Mouse (Mus musculus) erythroblast, adult 5-6 weeks (primary cell): ENCODE measurements around the gene Gm4498. TPM values are rescaled to one million over a fixed set of nuclear protein-coding genes. Genes with fewer than 3 reads are reported as not detected.
"Not testable (repeated sequence)": the region's sequence is repeated elsewhere in the genome, so short reads cannot be mapped to it uniquely, and the experiment has no call there.

ENCODE experiments used
- ATAC-seq: replicated peaks from 2 replicates; pipeline ENCODE4 v1.8.0; 2016; ENCODE audit warnings: moderate number of reproducible peaks, mild to moderate bottlenecking, moderate TSS enrichment, inconsistent platforms; ENCODE audit not compliant: poor library complexity, low FRiP score, severe bottlenecking
- total RNA-seq, 2 experiments: library from RNA; stranded (forward) in 1 of 2; stranded (reverse) in 1 of 2; fragments of 150-400 nt in 1 of 2; fragments of 200-764, 138-1000 nt in 1 of 2; gene quantifications; 2 replicates each; pipeline versions ENCODE4 v1.2.3 to v1.2.4; 2015 to 2017; ENCODE audit warnings: low replicate concordance in 2 of 2

Gm4498 gene
- not detected in 2 replicates for total RNA-seq (2015; ENCODE audit: low replicate concordance)
- not detected in 2 replicates for total RNA-seq (2017; ENCODE audit: low replicate concordance)

- not testable (repeated sequence) for ATAC-seq
Observed at GRCm38 (mm10) chr7:20233728-20234127, at the start of gene Gm4498. Gm4498 (minus strand) TSS chr7:20233828.

GRCm38 (mm10) chr7:20262734-20263133, 29.1 kb upstream of the Gm4498 start, which contains the start of gene Gm5890:
Gm5890 (minus strand) TSS chr7:20262834.
- ATAC-seq: not testable (repeated sequence)

- not testable (repeated sequence) for ATAC-seq
Observed at GRCm38 (mm10) chr7:20205507-20205906, 28.1 kb downstream of the Gm4498 start, which contains the start of gene Gm6164. Gm6164 (minus strand) TSS chr7:20205607.

GRCm38 (mm10) chr7:20193410-20193809, 40.2 kb downstream of the Gm4498 start, which contains the start of gene Vmn1r95:
Vmn1r95 (plus strand) TSS chr7:20193710.
- ATAC-seq: not testable (repeated sequence)

Other genes with a start within 250 kb of the Gm4498 start
- not detected in 2 replicates for gene Nlrp9b, start 242.4 kb downstream of the Gm4498 start, total RNA-seq (2015; ENCODE audit: low replicate concordance)
- gene Nlrp9b, start 242.4 kb downstream of the Gm4498 start, total RNA-seq (2017; ENCODE audit: low replicate concordance): not detected in 2 replicates
- gene Vmn1r91, start 134.1 kb downstream of the Gm4498 start, total RNA-seq (2015; ENCODE audit: low replicate concordance): not detected in 2 replicates
- not detected in 2 replicates for gene Vmn1r91, start 134.1 kb downstream of the Gm4498 start, total RNA-seq (2017; ENCODE audit: low replicate concordance)
- gene Gm16442, start 111.2 kb downstream of the Gm4498 start, total RNA-seq (2015; ENCODE audit: low replicate concordance): not detected in 2 replicates
- not detected in 2 replicates for gene Gm16442, start 111.2 kb downstream of the Gm4498 start, total RNA-seq (2017; ENCODE audit: low replicate concordance)
- gene Vmn1r93, start 94.7 kb downstream of the Gm4498 start, total RNA-seq (2015; ENCODE audit: low replicate concordance): not detected in 2 replicates
- gene Vmn1r93, start 94.7 kb downstream of the Gm4498 start, total RNA-seq (2017; ENCODE audit: low replicate concordance): not detected in 2 replicates
- not detected in 2 replicates for gene Vmn1r94, start 65.5 kb downstream of the Gm4498 start, total RNA-seq (2015; ENCODE audit: low replicate concordance)
- not detected in 2 replicates for gene Vmn1r94, start 65.5 kb downstream of the Gm4498 start, total RNA-seq (2017; ENCODE audit: low replicate concordance)
- gene Vmn1r95, start 40.1 kb downstream of the Gm4498 start, total RNA-seq (2015; ENCODE audit: low replicate concordance): not detected in 2 replicates
- gene Vmn1r95, start 40.1 kb downstream of the Gm4498 start, total RNA-seq (2017; ENCODE audit: low replicate concordance): not detected in 2 replicates
- not detected in 2 replicates for gene Gm6164, start 28.2 kb downstream of the Gm4498 start, total RNA-seq (2015; ENCODE audit: low replicate concordance)
- not detected in 2 replicates for gene Gm6164, start 28.2 kb downstream of the Gm4498 start, total RNA-seq (2017; ENCODE audit: low replicate concordance)
- not detected in 2 replicates for gene Gm5890, start 29.0 kb upstream of the Gm4498 start, total RNA-seq (2015; ENCODE audit: low replicate concordance)
- not detected in 2 replicates for gene Gm5890, start 29.0 kb upstream of the Gm4498 start, total RNA-seq (2017; ENCODE audit: low replicate concordance)
- gene Gm4133, start 100.2 kb upstream of the Gm4498 start, total RNA-seq (2015; ENCODE audit: low replicate concordance): not detected in 2 replicates
- gene Gm4133, start 100.2 kb upstream of the Gm4498 start, total RNA-seq (2017; ENCODE audit: low replicate concordance): not detected in 2 replicates
- not detected in 2 replicates for gene Gm5728, start 141.6 kb upstream of the Gm4498 start, total RNA-seq (2015; ENCODE audit: low replicate concordance)
- not detected in 2 replicates for gene Gm5728, start 141.6 kb upstream of the Gm4498 start, total RNA-seq (2017; ENCODE audit: low replicate concordance)
- not detected in 2 replicates for gene Vmn1r100, start 184.1 kb upstream of the Gm4498 start, total RNA-seq (2015; ENCODE audit: low replicate concordance)
- gene Vmn1r100, start 184.1 kb upstream of the Gm4498 start, total RNA-seq (2017; ENCODE audit: low replicate concordance): not detected in 2 replicates
- not detected in 2 replicates for gene Vmn1r101, start 208.8 kb upstream of the Gm4498 start, total RNA-seq (2015; ENCODE audit: low replicate concordance)
- not detected in 2 replicates for gene Vmn1r101, start 208.8 kb upstream of the Gm4498 start, total RNA-seq (2017; ENCODE audit: low replicate concordance)
- not detected in 2 replicates for gene Gm10670, start 241.1 kb upstream of the Gm4498 start, total RNA-seq (2015; ENCODE audit: low replicate concordance)
- gene Gm10670, start 241.1 kb upstream of the Gm4498 start, total RNA-seq (2017; ENCODE audit: low replicate concordance): not detected in 2 replicates